Mouse (Mus musculus): ENCODE data around the gene 4930453N24Rik.

The 4930453N24Rik gene

GRCm38 (mm10) chr16:64770521-64771430 is at the start of gene 4930453N24Rik:
TSS of gene 4930453N24Rik (minus strand) at chr16:64771161.
- peak; percentile 84 for DNase-seq (ENCODE audit: low read depth, low spot score)

DNA sequence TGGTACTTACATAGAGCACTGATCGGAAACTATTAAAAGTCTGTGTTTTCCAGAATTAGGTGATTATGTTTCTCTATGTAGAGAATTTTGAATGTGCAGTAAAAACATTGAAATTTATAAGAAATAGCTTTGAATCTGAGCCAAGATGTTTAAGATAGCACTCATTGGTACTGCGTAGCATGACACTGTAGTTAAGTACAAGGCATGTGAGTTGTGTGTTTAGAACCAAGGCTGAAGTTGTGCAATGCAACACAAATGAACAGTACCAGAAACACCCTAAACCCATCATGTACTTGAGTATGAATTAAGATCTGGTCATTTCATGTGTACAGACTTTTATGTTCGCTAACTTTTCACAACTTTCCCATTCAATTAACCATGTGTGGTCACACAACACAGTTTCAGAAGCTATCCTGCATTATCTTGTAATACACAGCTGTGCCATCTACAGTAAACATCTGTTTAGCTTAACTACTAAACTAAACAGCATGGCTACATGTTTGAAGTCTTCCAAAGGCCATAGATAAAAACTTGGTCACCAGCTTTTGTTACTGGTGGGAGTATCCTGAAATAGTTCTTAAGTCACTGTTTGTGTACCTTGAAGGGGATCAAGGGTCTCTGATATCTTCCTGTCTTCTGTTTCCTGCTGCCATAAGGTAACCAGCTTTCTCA is 46.3 kb upstream of the 4930453N24Rik start:
- no peak for DNase-seq (ENCODE audit: low read depth, low spot score)

DNA sequence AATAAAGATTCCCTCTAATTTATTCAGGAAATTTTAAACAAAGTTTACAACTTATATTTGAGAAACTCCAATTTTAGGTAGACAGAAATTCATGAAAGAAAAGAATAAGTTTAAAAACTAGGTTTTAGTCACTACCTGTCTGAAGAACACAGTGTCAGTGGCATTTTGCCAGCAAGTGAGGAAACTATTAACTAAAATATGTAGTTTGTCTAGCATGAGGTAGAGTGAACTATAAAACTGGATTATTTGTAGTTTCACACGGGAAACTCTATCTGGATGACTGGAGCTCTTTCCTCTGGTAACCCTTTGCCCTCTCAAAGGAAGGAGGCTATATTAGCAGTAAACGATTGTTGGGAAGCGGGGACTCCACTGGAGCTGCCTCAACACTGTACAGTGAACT is 32.1 kb upstream of the 4930453N24Rik start:
- no peak for DNase-seq (ENCODE audit: low read depth, low spot score)

DNA sequence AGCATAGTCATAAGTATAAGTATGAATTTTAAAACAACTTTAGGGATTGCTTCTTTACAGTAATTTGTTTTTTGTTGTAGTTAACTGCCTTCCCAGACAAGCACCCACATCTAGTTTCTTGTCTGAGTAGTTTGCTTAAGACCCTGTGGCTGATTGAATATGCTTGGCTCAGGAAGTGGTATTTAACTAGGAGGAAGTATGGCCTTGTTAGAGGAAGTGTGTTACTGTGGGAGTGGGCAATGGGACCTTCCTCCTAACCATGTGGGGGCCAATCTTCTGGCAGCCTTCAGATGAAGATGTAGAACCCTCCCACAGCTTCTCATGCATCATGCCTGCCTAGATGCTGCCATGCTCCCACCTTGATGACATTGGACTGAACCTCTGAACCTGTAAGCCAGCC is 30.7 kb upstream of the 4930453N24Rik start:
- DNase-seq (ENCODE audit: low read depth, low spot score): no peak

DNA sequence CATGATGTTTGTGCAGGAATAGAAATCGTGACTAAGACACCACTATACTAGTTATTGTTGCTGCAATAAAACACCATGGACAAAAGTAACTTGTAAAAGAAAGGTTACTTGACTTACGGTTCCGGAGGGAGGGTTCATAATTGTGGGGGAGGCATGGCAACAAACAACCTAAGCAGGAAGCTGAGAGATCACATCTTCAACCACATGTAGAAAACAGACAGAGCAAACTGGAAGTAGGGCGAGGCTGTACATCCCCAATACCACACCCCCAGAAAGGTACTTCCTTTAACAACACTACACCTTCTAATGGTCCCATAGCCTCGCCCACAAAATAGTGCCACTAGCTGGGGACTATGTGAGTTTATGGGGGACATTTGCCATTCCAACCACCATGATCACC is 29.4 kb upstream of the 4930453N24Rik start:
- no peak for DNase-seq (ENCODE audit: low read depth, low spot score)

GRCm38 (mm10) chr16:64794802-64795201 is 23.8 kb upstream of the 4930453N24Rik start:
- no peak for DNase-seq (ENCODE audit: low read depth, low spot score)

DNA sequence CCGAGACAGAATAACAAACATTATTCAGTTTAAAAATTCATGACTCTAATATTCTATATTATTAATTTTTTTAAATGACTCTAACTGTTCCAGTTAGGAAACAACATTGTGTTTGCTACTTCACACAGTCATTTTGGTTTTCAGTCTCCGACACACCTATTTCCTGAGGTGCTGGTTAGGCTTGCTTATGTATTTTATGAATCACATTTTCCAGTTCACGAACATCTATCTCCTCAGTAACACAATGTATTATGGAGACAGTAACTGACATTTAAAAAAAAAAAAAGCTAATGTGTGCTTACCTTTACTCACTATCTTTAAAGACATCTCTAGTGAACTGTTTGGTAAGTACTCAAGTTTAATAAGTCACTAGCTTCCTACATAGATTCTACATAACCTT is 18.7 kb upstream of the 4930453N24Rik start:
- DNase-seq (ENCODE audit: low read depth, low spot score): no peak

DNA sequence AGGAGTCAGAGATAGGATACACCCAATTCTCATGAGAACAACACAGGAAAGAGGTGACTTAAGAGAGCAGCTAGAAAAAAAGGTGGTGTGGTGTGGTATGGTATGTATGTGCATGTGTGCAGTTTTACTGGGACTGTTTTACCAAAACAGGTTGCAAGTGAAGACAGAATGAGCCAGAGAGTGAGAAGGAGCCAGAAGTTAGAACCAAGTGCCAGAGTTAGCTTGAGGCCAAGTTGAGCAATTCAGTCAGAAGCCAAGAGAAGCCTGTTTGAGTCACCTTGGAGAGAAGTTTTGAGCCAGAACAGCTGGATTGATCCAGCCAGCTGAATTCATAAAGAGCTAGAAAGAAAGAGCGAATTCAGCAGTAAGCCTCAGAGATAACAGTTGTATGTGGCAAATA is 4.6 kb upstream of the 4930453N24Rik start:
- DNase-seq (ENCODE audit: low read depth, low spot score): no peak

DNA sequence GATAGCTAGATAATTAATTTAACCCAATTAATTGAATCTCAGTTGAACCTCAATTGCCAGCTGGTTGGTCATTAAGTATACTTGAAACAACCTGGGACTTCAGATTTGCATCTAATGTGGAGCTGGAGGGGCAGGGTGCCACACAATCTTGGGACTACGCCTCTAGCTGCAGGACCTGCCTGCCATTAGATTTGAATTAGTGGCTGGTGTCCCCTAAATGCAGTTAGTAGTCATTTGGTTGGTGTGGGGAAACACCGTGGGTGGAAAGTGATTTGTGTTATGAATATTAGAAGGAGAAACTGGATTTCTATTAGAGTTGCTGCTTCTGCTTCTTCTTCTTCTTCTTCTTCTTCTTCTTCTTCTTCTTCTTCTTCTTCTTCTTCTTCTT is 464 bp upstream of the 4930453N24Rik start:
- no peak for DNase-seq (ENCODE audit: low read depth, low spot score)

- no peak for DNase-seq (ENCODE audit: low read depth, low spot score)
Measured at GRCm38 (mm10) chr16:64766696-64767300, 4.2 kb downstream of the 4930453N24Rik start.

DNA sequence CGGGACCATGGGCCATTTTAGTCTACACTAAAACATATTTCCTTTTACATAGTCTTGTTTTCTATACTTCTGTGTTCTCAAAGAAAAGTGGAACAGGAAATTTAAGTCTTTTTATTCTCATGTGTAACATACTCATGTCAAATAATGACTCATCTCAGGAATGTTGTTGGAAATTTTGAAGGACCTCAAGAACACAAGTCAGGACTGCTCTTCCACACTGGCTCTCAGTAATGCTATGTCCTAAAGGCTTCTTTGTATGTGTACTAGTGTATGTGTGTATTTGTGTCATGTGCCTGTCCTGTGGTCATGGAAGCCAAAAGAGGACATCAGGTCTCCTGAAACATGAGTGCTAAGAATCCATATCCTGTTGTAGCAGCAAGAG is 11.7 kb downstream of the 4930453N24Rik start:
- DNase-seq (ENCODE audit: low read depth, low spot score): no peak

- no peak for DNase-seq (ENCODE audit: low read depth, low spot score)
Measured at GRCm38 (mm10) chr16:64758561-64759244, 12.3 kb downstream of the 4930453N24Rik start.

GRCm38 (mm10) chr16:64757666-64758400 is 13.1 kb downstream of the 4930453N24Rik start:
- no peak for DNase-seq (ENCODE audit: low read depth, low spot score)

- no peak for DNase-seq (ENCODE audit: low read depth, low spot score)
Measured at GRCm38 (mm10) chr16:64756321-64756720, 14.6 kb downstream of the 4930453N24Rik start.

GRCm38 (mm10) chr16:64754743-64755139 is 16.2 kb downstream of the 4930453N24Rik start:
- peak; percentile 54 for DNase-seq (ENCODE audit: low read depth, low spot score)

DNA sequence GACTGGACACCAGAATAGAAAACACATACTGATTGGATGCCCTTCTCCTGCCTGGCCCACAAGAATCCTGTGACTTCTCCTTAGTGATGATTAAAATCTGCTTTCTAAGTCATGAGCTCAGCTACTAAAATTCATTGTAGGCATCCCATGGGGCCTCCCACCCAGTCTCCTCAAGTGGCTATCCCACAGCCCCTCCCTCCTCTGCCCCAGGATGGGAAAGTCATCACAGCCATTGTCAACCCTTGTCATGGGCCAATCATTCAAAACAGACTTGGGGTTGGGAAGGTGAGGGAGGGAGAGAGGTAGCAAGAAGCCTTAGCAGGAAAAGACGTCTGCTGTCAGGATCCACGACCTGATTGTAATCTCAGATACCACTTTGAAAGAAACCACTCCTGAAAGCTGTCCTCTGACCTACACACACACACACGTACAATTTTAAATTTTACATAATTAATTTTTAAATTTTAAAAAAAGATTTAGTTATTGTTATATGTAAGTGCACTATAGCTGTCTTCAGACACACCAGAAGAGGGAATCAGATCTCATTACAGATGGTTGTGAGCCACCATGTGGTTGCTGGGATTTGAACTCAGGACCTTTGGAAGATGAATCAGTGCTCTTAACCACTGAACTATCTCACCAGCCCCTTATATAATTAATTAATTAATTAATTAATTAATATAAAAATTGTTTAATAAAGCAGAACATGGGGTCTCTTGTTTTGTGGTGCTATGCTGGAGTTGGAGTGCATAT is 16.8 kb downstream of the 4930453N24Rik start:
- no peak for DNase-seq (ENCODE audit: low read depth, low spot score)

DNA sequence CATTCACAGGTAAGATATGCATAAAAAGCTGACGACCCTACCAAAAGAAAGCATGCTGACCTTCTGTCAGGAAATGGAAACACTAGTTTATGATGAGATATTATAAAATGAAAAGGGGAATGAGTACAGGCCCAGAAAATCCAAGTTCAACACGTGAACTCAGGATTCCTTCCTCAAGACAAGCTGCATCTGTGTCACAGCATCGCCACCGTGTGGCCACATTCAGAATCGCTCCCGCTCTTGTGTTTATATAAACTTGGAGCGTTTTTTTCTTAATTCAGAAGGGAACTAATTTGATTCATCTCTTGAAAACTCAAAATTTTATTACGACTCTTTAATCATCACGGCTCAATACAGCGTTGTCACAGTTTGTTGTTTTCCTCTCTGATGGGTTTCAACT is 22.7 kb downstream of the 4930453N24Rik start:
- DNase-seq (ENCODE audit: low read depth, low spot score): peak; percentile 59

GRCm38 (mm10) chr16:64745089-64745488 is 25.9 kb downstream of the 4930453N24Rik start:
- no peak for DNase-seq (ENCODE audit: low read depth, low spot score)

GRCm38 (mm10) chr16:64737289-64737688 is 33.7 kb downstream of the 4930453N24Rik start:
- no peak for DNase-seq (ENCODE audit: low read depth, low spot score)

DNA sequence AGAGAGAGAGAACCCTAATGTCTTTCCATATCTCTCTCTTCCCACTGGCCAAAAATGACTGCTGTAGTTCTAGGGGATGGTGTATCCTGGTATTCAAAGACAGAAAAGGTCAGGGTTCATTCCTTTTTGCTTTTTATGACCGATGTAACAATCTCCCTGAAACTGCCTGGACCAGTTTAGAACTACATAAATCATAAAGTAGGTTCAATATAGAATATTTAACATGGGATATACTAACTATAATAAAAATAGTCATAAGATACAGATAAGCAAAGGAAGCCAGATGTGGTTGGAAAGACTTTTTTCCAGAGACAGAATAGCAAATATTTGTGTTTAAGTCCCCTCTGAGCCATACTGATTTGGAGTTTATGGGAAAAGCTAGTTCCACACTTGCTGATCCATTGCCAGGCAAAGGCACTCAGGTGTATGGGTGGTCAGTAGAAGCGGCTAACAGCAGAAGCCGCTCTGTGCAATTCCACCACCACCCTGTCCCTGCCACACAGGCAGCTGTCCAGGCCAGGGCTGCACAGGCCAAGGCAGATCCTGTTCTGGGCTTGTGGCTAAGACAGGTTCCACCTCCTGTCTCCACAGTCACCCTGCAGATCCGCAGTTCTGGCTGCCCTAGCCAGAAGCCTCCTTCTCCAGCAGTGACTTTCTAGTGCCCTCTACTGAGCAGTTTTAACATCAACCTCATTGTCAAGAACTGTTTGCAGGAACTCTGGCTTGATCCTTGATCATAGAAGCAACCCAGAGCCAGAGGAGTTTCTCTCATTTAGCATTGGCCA is 47.5 kb downstream of the 4930453N24Rik start:
- peak; percentile 67 for DNase-seq (ENCODE audit: low read depth, low spot score)

All from retina, postnatal 7 days (tissue).